Mouse (Mus musculus) embryo, embryonic 10 days (tissue): ENCODE results near the gene Cngb1.

Source experiments
- DNase-seq: peaks from one replicate; pipeline ENCODE4 v3.0.0-alpha.2; 2015; ENCODE audit warnings: low spot score

The Cngb1 gene

DNA sequence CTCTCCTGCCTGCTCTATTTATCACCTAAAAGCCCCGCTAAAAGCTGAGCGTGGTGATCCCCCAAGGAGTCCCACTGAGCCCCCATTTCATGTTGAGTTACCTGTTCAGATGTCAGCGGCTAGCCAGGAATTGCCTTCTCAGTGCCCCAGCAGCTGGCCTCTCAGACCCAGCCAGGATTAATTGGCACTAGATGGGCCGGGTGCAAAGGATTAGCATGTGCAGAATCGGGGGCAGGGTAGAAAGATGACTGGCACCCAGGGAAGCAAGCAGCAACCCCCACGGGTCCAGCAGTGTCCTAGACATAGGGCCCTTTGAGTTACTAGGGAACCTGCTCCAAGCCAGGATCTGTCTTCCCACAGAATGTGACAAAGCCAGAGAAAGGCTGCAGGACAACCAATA lies at the start of gene Cngb1:
Gene Cngb1 (minus strand): TSS at position 155 of the 400 bp plus-strand sequence.
- no peak for DNase-seq

GRCm38 (mm10) chr8:95354606-95355005 lies 48.2 kb upstream of the Cngb1 start:
- DNase-seq, result no peak

GRCm38 (mm10) chr8:95352871-95353866 lies 46.8 kb upstream of the Cngb1 start:
- peak; percentile 73 for DNase-seq

GRCm38 (mm10) chr8:95352151-95352870 lies 45.9 kb upstream of the Cngb1 start, which contains the start of gene Mmp15:
TSS of gene Mmp15 (plus strand) at chr8:95352268.
- peak; percentile 75 for DNase-seq

DNA sequence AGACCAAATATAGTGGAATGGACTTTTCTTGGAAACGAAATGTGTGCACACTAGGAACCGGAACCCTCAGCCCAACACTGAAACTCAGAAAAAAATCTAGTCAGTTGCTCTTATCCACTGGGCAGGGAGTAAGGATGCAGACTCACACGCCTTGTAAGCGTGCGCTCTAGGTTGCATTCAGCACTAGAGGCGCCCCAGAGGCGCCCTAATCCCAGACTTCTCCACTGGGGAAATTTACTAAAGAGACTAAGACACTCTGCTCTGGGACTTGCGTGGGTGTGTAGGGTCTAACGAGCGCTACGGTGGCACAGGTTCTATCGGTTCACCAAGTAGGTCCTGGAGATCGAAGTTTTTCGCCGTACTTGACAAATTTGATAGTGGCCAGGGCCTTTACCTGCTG lies 45.1 kb upstream of the Cngb1 start:
- DNase-seq, result peak; percentile 57

DNA sequence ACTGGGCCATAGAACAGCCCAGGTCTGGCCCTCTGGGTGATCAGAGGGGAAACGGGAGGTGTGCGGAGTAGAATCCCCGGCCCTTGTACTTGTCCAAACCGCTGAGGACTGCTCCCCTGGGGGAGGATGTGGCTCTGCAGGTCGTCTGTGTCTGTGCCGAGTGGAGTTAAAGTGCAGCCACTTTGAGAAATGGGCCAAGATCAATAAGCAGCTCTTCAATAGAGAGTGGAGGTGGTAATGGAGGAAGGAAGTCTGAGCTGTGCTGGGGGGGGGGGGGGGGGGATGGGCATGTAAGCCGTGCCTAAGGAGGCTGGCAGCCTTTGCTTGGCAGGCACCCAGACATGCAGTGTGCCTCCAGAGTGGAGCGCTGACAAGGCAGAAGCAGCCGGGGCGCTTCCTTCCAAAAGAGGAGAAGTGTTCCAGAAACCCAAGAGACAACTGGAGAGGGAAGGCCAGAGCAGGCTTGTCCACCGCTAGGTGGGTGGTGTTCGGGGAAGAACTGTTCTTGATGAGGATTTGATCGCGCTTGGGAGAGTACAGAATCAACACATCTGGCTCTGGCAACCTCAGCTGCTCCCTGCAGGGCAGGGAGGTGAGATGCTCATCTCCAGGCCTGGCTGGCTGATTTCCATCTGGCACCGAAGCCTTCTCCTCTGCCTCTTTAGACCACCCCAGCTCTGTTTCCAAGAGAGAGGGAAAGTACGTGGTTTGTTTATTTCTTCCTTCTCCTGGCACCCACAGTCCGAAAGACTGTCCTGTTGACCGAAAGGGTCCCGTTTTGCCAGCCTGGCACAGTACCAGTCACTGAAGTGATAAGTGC lies 42.6 kb upstream of the Cngb1 start:
- DNase-seq, result peak; percentile 2

DNA sequence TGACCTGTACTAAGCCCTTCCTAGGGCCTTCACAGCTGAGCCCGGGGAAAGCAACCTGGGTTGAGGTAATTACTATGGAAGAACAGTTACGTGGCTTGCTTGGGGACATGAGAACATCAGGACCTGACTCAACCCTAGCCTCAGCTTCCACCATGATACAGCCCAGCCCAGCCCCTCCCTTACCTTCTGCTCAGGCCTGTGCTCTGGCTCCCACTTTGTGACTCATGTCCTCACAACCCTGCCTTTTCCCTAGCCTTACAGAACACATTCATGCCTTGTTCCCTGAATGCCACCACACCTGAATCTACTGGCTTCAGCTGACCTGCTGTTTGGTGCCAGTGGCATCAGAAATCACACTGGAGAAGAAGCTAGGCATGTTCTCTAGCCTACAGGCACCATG lies 42.0 kb upstream of the Cngb1 start:
- peak; percentile 2 for DNase-seq

- DNase-seq, result peak; percentile 77
Observed at GRCm38 (mm10) chr8:95346643-95347545, 40.5 kb upstream of the Cngb1 start.

GRCm38 (mm10) chr8:95344668-95345067 lies 38.3 kb upstream of the Cngb1 start:
- no peak for DNase-seq

DNA sequence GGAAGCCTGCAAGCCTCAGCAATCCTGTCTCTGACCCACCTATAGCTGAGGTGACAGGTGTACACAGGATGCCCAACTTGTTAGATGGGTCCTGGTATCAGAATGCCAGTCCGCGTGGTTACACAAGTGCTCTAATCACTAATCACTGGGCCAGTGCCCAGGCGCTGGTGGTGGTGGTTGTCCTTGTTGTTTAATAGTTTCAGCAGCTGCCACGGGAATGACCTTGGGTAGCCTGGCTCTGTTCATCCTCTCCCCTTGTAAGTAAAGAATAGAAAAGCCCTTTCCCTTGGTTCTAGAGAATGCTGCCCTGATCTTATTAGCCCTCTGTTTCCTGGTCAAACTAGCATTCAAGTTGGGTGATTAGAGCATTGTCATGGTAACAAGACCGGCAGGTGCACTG lies 35.3 kb upstream of the Cngb1 start:
- DNase-seq, result no peak

- DNase-seq, result no peak
Observed at GRCm38 (mm10) chr8:95336363-95336762, 30.0 kb upstream of the Cngb1 start.

DNA sequence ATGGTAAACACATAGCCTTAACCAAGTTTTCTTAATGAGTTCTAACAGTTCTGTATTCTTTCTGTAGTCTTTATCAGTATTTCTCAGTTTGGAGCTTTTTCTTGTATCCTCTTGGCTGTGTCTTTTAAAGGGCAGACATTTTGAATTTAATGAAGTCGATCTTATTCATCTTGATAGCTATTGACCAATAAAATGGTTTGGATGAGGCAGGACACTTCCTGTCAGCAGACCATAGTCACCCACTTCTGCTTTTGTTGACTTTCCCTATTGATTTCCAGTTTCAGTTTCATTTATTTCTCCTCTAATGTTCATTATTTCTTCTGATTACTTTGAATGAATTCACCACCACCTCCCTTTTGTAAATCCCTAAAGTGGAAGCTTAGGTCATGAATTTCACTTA lies 29.3 kb upstream of the Cngb1 start:
- DNase-seq, result no peak

- no peak for DNase-seq
Observed at GRCm38 (mm10) chr8:95332437-95333199, 26.2 kb upstream of the Cngb1 start.

GRCm38 (mm10) chr8:95331720-95332436 lies 25.5 kb upstream of the Cngb1 start, which contains the start of the genes Zfp319 and Usb1:
TSS of gene Zfp319 (minus strand) at chr8:95331950.
TSS of gene Usb1 (plus strand) at chr8:95332284.
- peak; percentile 95 for DNase-seq

DNA sequence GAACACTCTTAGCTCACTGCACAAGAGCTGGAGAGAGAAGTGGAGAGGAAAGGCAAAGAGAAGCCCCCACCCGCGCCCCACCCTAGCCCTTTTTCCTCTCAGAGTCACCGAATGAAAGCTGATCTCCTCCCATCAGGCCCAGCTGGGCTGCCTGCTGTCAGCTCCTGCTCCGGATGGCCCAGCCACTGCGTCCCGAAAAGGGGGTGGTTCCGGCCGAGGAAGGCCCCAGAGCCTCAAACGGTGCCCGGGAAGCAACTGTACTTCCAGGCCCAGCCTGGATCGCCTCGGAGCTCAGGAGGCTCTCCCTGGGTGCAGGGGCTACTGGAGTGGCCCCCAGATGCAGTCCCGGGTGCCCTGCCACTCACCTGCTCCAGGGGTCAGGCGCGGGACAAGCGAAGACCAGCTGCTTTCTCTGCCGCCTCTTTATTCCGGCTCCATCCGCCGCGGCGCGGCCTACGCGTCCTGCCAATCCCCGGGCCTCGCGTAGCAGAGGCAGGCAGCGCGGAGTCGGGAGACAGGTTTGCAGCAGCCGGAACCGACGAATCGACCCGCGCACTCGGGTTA lies 24.9 kb upstream of the Cngb1 start:
- peak; percentile 76 for DNase-seq

- no peak for DNase-seq
Observed at GRCm38 (mm10) chr8:95330367-95330766, 24.0 kb upstream of the Cngb1 start.

GRCm38 (mm10) chr8:95327866-95328465 lies 21.6 kb upstream of the Cngb1 start:
- DNase-seq, result no peak

DNA sequence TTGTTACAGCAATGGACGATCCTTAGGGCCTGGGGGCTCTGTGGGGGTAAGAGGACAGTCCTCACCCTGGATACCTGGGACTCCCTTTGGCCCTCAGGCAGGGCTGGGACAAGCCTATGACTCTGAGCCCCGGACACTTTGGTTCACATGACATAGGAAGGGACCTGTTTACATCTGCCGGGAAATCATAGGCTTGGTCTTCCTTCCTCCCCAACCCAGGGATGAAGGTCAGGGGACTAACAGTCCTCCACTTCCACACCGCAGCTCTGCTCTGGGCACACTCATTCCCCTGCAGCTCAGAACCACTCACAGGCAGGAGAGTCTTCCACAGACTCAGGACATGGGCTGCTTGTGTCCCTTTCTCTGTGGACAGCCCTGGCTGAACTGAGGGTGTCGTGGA lies 20.4 kb upstream of the Cngb1 start:
- DNase-seq, result no peak

GRCm38 (mm10) chr8:95324646-95325045 lies 18.3 kb upstream of the Cngb1 start:
- DNase-seq, result no peak
